22 mouse cellular contexts compared by ENCODE assay signal in genomic region chr11:54718601-54719000, GRCm38 (mm10).
DNase-seq lines count a peak whose midpoint lies in the region; ATAC-seq lines count a peak whose summit lies in the region.
"Had no signal": no experiment of that assay in that cellular context is flagged by ENCODE, and none has a peak within 500 bp of the region (broad histone marks: within the 10 kb centered on the region; RNA-seq: fewer than 3 reads in every experiment).

No protein-coding gene starts in this region.

- H3K27me3 ChIP-seq in hindbrain, embryonic 12.5 days: no peaks in the 10 kb centered on the region
- H3K27me3 ChIP-seq in hindbrain, embryonic 16.5 days (replicated peaks; ENCODE audit: control insufficient read depth, insufficient read depth, low read length): no peaks in the 10 kb centered on the region
- no peaks in the 10 kb centered on the region for H3K27me3 ChIP-seq in neural tube, embryonic 15.5 days (replicated peaks)
- no peaks in the 10 kb centered on the region for H3K27me3 ChIP-seq in liver, embryonic 11.5 days (replicated peaks; ENCODE audit: control insufficient read depth, insufficient read depth, low read length)
- H3K27me3 ChIP-seq: kidney, embryonic 15.5 days; limb, embryonic 12.5 days; lung, embryonic 15.5 days; stomach, embryonic 15.5 days had no signal

- H3K4me1 ChIP-seq in hindbrain, embryonic 12.5 days: no peaks in the 10 kb centered on the region
- no peaks in the 10 kb centered on the region for H3K4me1 ChIP-seq in hindbrain, embryonic 16.5 days (ENCODE audit: control insufficient read depth, insufficient read depth, low read depth, low read length)
- H3K4me1 ChIP-seq in neural tube, embryonic 15.5 days: peaks cover 3% of the 10 kb centered on the region; the same call in 1 of the 2 replicates
- no peaks in the 10 kb centered on the region for H3K4me1 ChIP-seq in liver, embryonic 11.5 days (replicated peaks; ENCODE audit: control insufficient read depth, insufficient read depth, low read length)
- H3K4me1 ChIP-seq: kidney, embryonic 15.5 days; limb, embryonic 12.5 days; lung, embryonic 15.5 days; stomach, embryonic 15.5 days had no signal

- no peak for DNase-seq in neural tube, embryonic 10.5 days (ENCODE audit: extremely low spot score, low spot score)
- DNase-seq in adrenal gland, postnatal 14 days: peak; percentile 46
- DNase-seq in ovary, postnatal 14 days (ENCODE audit: low spot score): no peak
- no peak for DNase-seq in liver, embryonic 11.5 days (ENCODE audit: low spot score)
- DNase-seq: cerebellum, adult 18-20 months; embryo, embryonic 11 days; forebrain, postnatal 0 days; gastrocnemius, postnatal 10 days; kidney, postnatal 4 days; lung, postnatal 4 days; right cerebral cortex, postnatal 25 days; thymus, adult 18-20 months; thymus, postnatal 4 days had no signal

- WGBS in hindbrain, embryonic 12.5 days: 87% methylated on average over 3 of the region's 3 CpGs
- WGBS in hindbrain, embryonic 16.5 days: 90% methylated on average over 3 of the region's 3 CpGs
- WGBS in neural tube, embryonic 15.5 days: 90% methylated on average over 3 of the region's 3 CpGs
- 78% methylated on average over 3 of the region's 3 CpGs for WGBS in liver, embryonic 11.5 days

- no peak overlapping the region for H3K4me3 ChIP-seq in hindbrain, embryonic 12.5 days
- H3K4me3 ChIP-seq in hindbrain, embryonic 16.5 days (ENCODE audit: low read length): no peak overlapping the region
- H3K4me3 ChIP-seq in neural tube, embryonic 15.5 days (replicated peaks): no peak overlapping the region
- H3K4me3 ChIP-seq in liver, embryonic 11.5 days (ENCODE audit: low read depth, low read length): no peak overlapping the region
- H3K4me3 ChIP-seq: kidney, embryonic 15.5 days; limb, embryonic 12.5 days; lung, embryonic 15.5 days; stomach, embryonic 15.5 days had no signal

- H3K4me2 ChIP-seq in hindbrain, embryonic 12.5 days (replicated peaks): no peak overlapping the region
- H3K4me2 ChIP-seq in hindbrain, embryonic 16.5 days (ENCODE audit: low read length): no peak overlapping the region
- H3K4me2 ChIP-seq in neural tube, embryonic 15.5 days: no peak overlapping the region
- H3K4me2 ChIP-seq in liver, embryonic 11.5 days: no peak overlapping the region
- H3K4me2 ChIP-seq: kidney, embryonic 15.5 days; limb, embryonic 12.5 days; lung, embryonic 15.5 days; stomach, embryonic 15.5 days had no signal

- H3K9ac ChIP-seq in hindbrain, embryonic 12.5 days: no peak overlapping the region
- no peak overlapping the region for H3K9ac ChIP-seq in hindbrain, embryonic 16.5 days (ENCODE audit: low read depth, low read length)
- no peak overlapping the region for H3K9ac ChIP-seq in neural tube, embryonic 15.5 days (replicated peaks)
- H3K9ac ChIP-seq in liver, embryonic 11.5 days (ENCODE audit: low read depth, low read length): no peak overlapping the region
- H3K9ac ChIP-seq: forebrain, postnatal 0 days; kidney, embryonic 15.5 days; limb, embryonic 12.5 days; liver, embryonic 14.5 days; lung, embryonic 15.5 days; stomach, embryonic 15.5 days had no signal

- no peak for ATAC-seq in hindbrain, embryonic 12.5 days (ENCODE audit: low FRiP score)
- no peak for ATAC-seq in hindbrain, embryonic 16.5 days
- no peak for ATAC-seq in neural tube, embryonic 15.5 days (ENCODE audit: low FRiP score)
- no peak for ATAC-seq in liver, embryonic 11.5 days (replicated peaks; ENCODE audit: low FRiP score)
- ATAC-seq: forebrain, postnatal 0 days; intestine, postnatal 0 days had no signal

- H3K36me3 ChIP-seq in hindbrain, embryonic 12.5 days: peaks cover 71% of the 10 kb centered on the region
- H3K36me3 ChIP-seq in hindbrain, embryonic 16.5 days (ENCODE audit: control insufficient read depth, insufficient read depth, low read length): peaks cover 26% of the 10 kb centered on the region
- H3K36me3 ChIP-seq in neural tube, embryonic 15.5 days: peaks cover 56% of the 10 kb centered on the region
- H3K36me3 ChIP-seq in liver, embryonic 11.5 days (ENCODE audit: control insufficient read depth, insufficient read depth, low read length): peaks cover 11% of the 10 kb centered on the region

- H3K27ac ChIP-seq in hindbrain, embryonic 12.5 days: peak overlapping the region; percentile 2; the same call in 1 of the 2 replicates
- no peak overlapping the region for H3K27ac ChIP-seq in hindbrain, embryonic 16.5 days (ENCODE audit: low read depth, low read length)
- peak overlapping the region; percentile 35; the same call in 1 of the 2 replicates for H3K27ac ChIP-seq in neural tube, embryonic 15.5 days (replicated peaks)
- H3K27ac ChIP-seq in liver, embryonic 11.5 days (ENCODE audit: low read depth, low read length): no peak overlapping the region
- H3K27ac ChIP-seq: kidney, embryonic 15.5 days; limb, embryonic 12.5 days; liver, embryonic 14.5 days; lung, embryonic 15.5 days; stomach, embryonic 15.5 days had no signal

- no peaks in the 10 kb centered on the region for H3K9me3 ChIP-seq in hindbrain, embryonic 12.5 days (replicated peaks)
- H3K9me3 ChIP-seq in hindbrain, embryonic 16.5 days (ENCODE audit: control insufficient read depth, low read length): no peaks in the 10 kb centered on the region
- no peaks in the 10 kb centered on the region for H3K9me3 ChIP-seq in neural tube, embryonic 15.5 days (replicated peaks)
- no peaks in the 10 kb centered on the region for H3K9me3 ChIP-seq in liver, embryonic 11.5 days (ENCODE audit: control insufficient read depth, low read length)
- H3K9me3 ChIP-seq: kidney, embryonic 15.5 days; limb, embryonic 12.5 days; lung, embryonic 15.5 days; stomach, embryonic 15.5 days had no signal

Comparison
In these comparisons a context has a peak if more than half of its experiments do, and no peak if none do; other contexts are left out.
1. H3K27ac ChIP-seq: peak in hindbrain, embryonic 12.5 days (single experiment) and neural tube, embryonic 15.5 days (single experiment); none in hindbrain, embryonic 16.5 days (single experiment) and liver, embryonic 11.5 days (single experiment).